27 mouse cellular contexts compared by ENCODE assay signal in genomic region chr13:11536851-11537250, GRCm38 (mm10).
DNase-seq lines count a peak whose midpoint lies in the region; TF ChIP-seq lines count a peak whose summit lies in the region.
"Had no signal": no experiment of that assay in that cellular context is flagged by ENCODE, and none has a peak within 500 bp of the region (broad histone marks: within the 10 kb centered on the region; RNA-seq: fewer than 3 reads in every experiment).

No protein-coding gene starts in this region.

- peaks cover 0 to 3% of the 10 kb centered on the region in 2 experiments; a peak in 2 of 4 replicates for H3K4me1 ChIP-seq in MEL (ENCODE audit: control insufficient read depth in 1 of 2, insufficient read depth in 2 of 2, low read length in 2 of 2)
- H3K4me1 ChIP-seq in limb, embryonic 10.5 days, result no peaks in the 10 kb centered on the region
- H3K4me1 ChIP-seq: embryonic facial prominence, embryonic 10.5 days; embryonic facial prominence, embryonic 13.5 days; forebrain, embryonic 12.5 days; hindbrain, embryonic 12.5 days; hindbrain, embryonic 15.5 days had no signal

- no peaks in the 10 kb centered on the region for H3K9me3 ChIP-seq in MEL (replicated peaks; ENCODE audit: insufficient read depth, low read length)
- no peaks in the 10 kb centered on the region for H3K9me3 ChIP-seq in limb, embryonic 10.5 days (replicated peaks)
- H3K9me3 ChIP-seq: embryonic facial prominence, embryonic 10.5 days; embryonic facial prominence, embryonic 13.5 days; forebrain, embryonic 12.5 days; G1E; hindbrain, embryonic 12.5 days; hindbrain, embryonic 15.5 days had no signal

- no peak for TF ChIP-seq POLR2A in MEL (IDR thresholded peaks at IDR 0.05; ENCODE audit: control insufficient read depth in 1 of 2, insufficient read depth in 1 of 2, low read depth in 1 of 2, low read length in 2 of 2, poor library complexity in 1 of 2)

- TF ChIP-seq RAD21 in MEL (IDR thresholded peaks at IDR 0.05; ENCODE audit: low read depth, low read length), result no peak

- no peak for TF ChIP-seq EP300 in MEL (IDR thresholded peaks at IDR 0.05; ENCODE audit: low read depth in 1 of 2, low read length in 2 of 2)

- no peaks in the 10 kb centered on the region for H3K79me2 ChIP-seq in MEL (ENCODE audit: control insufficient read depth, insufficient read depth, low read length, poor library complexity)

- H3K27me3 ChIP-seq in MEL (ENCODE audit: control insufficient read depth in 1 of 2, insufficient read depth in 2 of 2, low read length in 2 of 2), result no peaks in the 10 kb centered on the region
- H3K27me3 ChIP-seq in limb, embryonic 10.5 days (ENCODE audit: low read depth, poor library complexity, severe bottlenecking), result no peaks in the 10 kb centered on the region
- H3K27me3 ChIP-seq: CH12.LX; embryonic facial prominence, embryonic 13.5 days; forebrain, embryonic 12.5 days; hindbrain, embryonic 12.5 days; hindbrain, embryonic 15.5 days; Patski had no signal

- 65% methylated on average over 1 of the region's 1 CpGs for WGBS in limb, embryonic 10.5 days

- no peak overlapping the region for H3K27ac ChIP-seq in MEL (ENCODE audit: control insufficient read depth, low read depth, low read length)
- no peak overlapping the region for H3K27ac ChIP-seq in limb, embryonic 10.5 days
- H3K27ac ChIP-seq: embryonic facial prominence, embryonic 10.5 days; embryonic facial prominence, embryonic 13.5 days; forebrain, embryonic 12.5 days; gastrocnemius, adult 2 months; heart, adult 2 months; hindbrain, embryonic 12.5 days; hindbrain, embryonic 15.5 days had no signal

- no peaks in the 10 kb centered on the region; a peak in 1 of 4 replicates for H3K36me3 ChIP-seq in MEL (ENCODE audit: control insufficient read depth in 1 of 2, insufficient read depth in 2 of 2, low read length in 2 of 2)
- no peaks in the 10 kb centered on the region for H3K36me3 ChIP-seq in limb, embryonic 10.5 days
- H3K36me3 ChIP-seq: embryonic facial prominence, embryonic 10.5 days; embryonic facial prominence, embryonic 13.5 days; forebrain, embryonic 12.5 days; G1E; hindbrain, embryonic 12.5 days; hindbrain, embryonic 15.5 days had no signal

- H3K9ac ChIP-seq in MEL (ENCODE audit: control insufficient read depth, low read depth, low read length, poor library complexity, severe bottlenecking), result no peak overlapping the region
- H3K9ac ChIP-seq: embryonic facial prominence, embryonic 13.5 days; forebrain, embryonic 12.5 days; forebrain, postnatal 0 days; hindbrain, embryonic 12.5 days; hindbrain, embryonic 15.5 days had no signal

- no peak overlapping the region for H3K4me3 ChIP-seq in MEL (ENCODE audit: control insufficient read depth in 1 of 2, insufficient read depth in 1 of 2, low read depth in 2 of 2, low read length in 2 of 2)
- no peak overlapping the region for H3K4me3 ChIP-seq in limb, embryonic 10.5 days
- H3K4me3 ChIP-seq: embryonic facial prominence, embryonic 10.5 days; embryonic facial prominence, embryonic 13.5 days; erythroblast, embryonic 14.5 days; forebrain, embryonic 12.5 days; gastrocnemius, adult 2 months; heart, adult 2 months; hindbrain, embryonic 12.5 days; hindbrain, embryonic 15.5 days had no signal

- TF ChIP-seq CTCF in MEL (IDR thresholded peaks at IDR 0.05 in 2 of 3, conservative IDR thresholded peaks at IDR 0.05 in 1 of 3; ENCODE audit: control insufficient read depth in 1 of 3, insufficient read depth in 1 of 3, low read depth in 2 of 3, low read length in 3 of 3, poor library complexity in 1 of 3, severe bottlenecking in 1 of 3), result no peak

- DNase-seq in heart, adult 11 months, result peak; percentile 60
- no peak for DNase-seq in heart, adult 9 months (ENCODE audit: low spot score in 2 of 2)
- peak; percentile 8 for DNase-seq in MEL (ENCODE audit: low read depth, low spot score)
- DNase-seq in Muller cell, postnatal 12 days (ENCODE audit: inconsistent ontology term), result peak; percentile 13
- DNase-seq in limb, embryonic 10.5 days (ENCODE audit: low spot score), result no peak
- no peak for DNase-seq in heart, adult 18-20 months
- DNase-seq: adrenal gland, postnatal 10 days; adrenal gland, postnatal 36 days; B cell, adult 2 months; cerebellum, adult 11-12 months; cerebellum, adult 8-10 months; cerebellum, postnatal 10 days; cerebellum, postnatal 36 days; embryo, embryonic 11 days; forebrain, postnatal 0 days; gastrocnemius, adult 2 months; gastrocnemius, postnatal 14 days; heart, adult 2 months had no signal

TF ChIP-seq in MEL, 35 proteins besides CTCF, POLR2A, EP300 and RAD21:
- no peak for TF ChIP-seq ZKSCAN1 (IDR thresholded peaks at IDR 0.05; ENCODE audit: low read depth, low read length)
- no peak for TF ChIP-seq ZMIZ1 (IDR thresholded peaks at IDR 0.05; ENCODE audit: low read depth, low read length)
- TF ChIP-seq TCF12 (IDR thresholded peaks at IDR 0.05; ENCODE audit: low read depth, low read length), result no peak
- no peak for TF ChIP-seq BHLHE40 (IDR thresholded peaks at IDR 0.05; ENCODE audit: borderline replicate concordance, low read depth, low read length)
- TF ChIP-seq UBTF (IDR thresholded peaks at IDR 0.05; ENCODE audit: borderline replicate concordance, insufficient read depth, low read depth, low read length), result no peak
- no peak for TF ChIP-seq ZC3H11A (IDR thresholded peaks at IDR 0.05; ENCODE audit: low read depth, low read length)
- TF ChIP-seq MYB (IDR thresholded peaks at IDR 0.05; ENCODE audit: low read depth, low read length), result no peak
- no peak for TF ChIP-seq NELFE (IDR thresholded peaks at IDR 0.05; ENCODE audit: low read depth, low read length)

Comparison
In these comparisons a context has a peak if more than half of its experiments do, and no peak if none do; other contexts are left out.
1. DNase-seq: peak in heart, adult 11 months (single experiment), MEL (single experiment) and Muller cell, postnatal 12 days (single experiment); none in heart, adult 9 months (0 of 2), limb, embryonic 10.5 days (single experiment) and heart, adult 18-20 months (0 of 2).